Mouse (Mus musculus) lung, adult 2 months (tissue): ENCODE measurements around the gene Izumo1. TPM values are rescaled to one million over a fixed set of nuclear protein-coding genes. Genes with fewer than 3 reads are reported as not detected.

ENCODE experiments used
- DNase-seq: peaks from one replicate; pipeline ENCODE4 v3.0.0; 2022
- H3K4me1 ChIP-seq: fragments of 200-500 bp; 2 replicates; pipeline ENCODE4 v1.6.1; 2011; ENCODE audit warnings: low read length; ENCODE audit not compliant: control insufficient read depth, insufficient read depth
- H3K4me3 ChIP-seq: fragments of 200-500 bp; replicated peaks from 2 replicates; pipeline ENCODE3; 2011; ENCODE audit warnings: low read depth, mild to moderate bottlenecking, control low read depth, low read length; ENCODE audit errors: extremely low read depth
- CTCF ChIP-seq: fragments of 200-500 bp; IDR thresholded peaks from 2 replicates; pipeline ENCODE4 v1.5.1; 2011; ENCODE audit warnings: mild to moderate bottlenecking, low read length, control low read depth; ENCODE audit not compliant: insufficient read depth
- POLR2A ChIP-seq: fragments of 200-500 bp; IDR thresholded peaks from 2 replicates; pipeline ENCODE4 v1.6.1; 2011; ENCODE audit warnings: low read depth, mild to moderate bottlenecking, control low read depth, low read length, borderline replicate concordance; ENCODE audit errors: extremely low read depth
- WGBS: fragments of 180-500 bp; shearing (Covaris S2); methylation state at CpG from one replicate; pipeline ENCODE4 v1.1.7; 2018; 5-methylcytosine and 5-hydroxymethylcytosine counted together
- polyA plus RNA-seq: library from polyadenylated mRNA; depleted of rRNA; stranded (reverse); fragments of >200 nt; gene quantifications from 2 replicates; pipeline ENCODE4 v1.2.3, GENCODE M21; 2012; rRNA removed

Izumo1 gene
- polyA plus RNA-seq, 1 experiment: 1.7 TPM

DNA sequence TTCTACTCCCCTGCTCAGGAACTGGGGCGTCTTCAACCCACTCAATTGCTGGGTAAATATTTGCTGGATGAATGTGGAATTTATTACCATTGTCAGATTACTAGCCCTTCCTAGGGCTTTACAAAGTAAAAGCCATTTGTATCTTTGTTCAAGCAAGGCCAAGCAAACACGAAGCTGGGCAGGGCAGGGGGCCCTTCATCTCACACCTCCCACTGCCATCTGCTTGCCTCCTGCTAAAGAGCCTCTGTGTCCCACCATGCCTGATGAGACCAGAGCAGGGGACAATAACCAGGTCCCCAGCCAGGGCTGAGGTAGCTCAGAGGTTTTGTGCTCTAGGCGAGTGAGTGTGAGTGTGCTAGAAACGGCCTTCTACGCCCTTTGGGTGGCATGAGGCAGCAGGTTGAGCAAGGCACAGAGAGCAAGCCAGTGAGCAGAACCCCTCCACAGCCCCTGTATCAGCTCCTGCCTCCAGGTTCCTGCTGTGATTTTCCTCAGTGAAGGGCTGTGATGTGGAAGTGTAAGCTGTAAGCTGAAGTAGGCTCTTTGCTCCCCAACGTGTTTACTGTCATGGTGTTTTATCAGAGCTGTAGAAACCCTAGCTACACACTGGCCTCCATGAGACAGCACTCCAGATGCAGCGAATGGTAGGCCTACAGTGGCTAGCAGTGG, 56.1 kb downstream of the Izumo1 start:
- H3K4me1 ChIP-seq: peaks cover 24% of the 10 kb centered on the region
- DNase-seq: no peak
- no peak overlapping the region for H3K4me3 ChIP-seq
- TF ChIP-seq CTCF (no peak), POLR2A (no peak)
- WGBS: 66% methylated on average over 7 of the region's 7 CpGs

Other genes starting within 250 kb of the Izumo1 start
- 240 and 319 TPM in 2 replicates for gene Snrnp70, start 226.1 kb upstream of the Izumo1 start, polyA plus RNA-seq
- 0.23 and 2.3 TPM in 2 replicates for gene Kcna7, start 216.2 kb upstream of the Izumo1 start, polyA plus RNA-seq
- 4.6 and 4.8 TPM in 2 replicates for gene Ntf5, start 208.1 kb upstream of the Izumo1 start, polyA plus RNA-seq
- gene Lhb, start 201.0 kb upstream of the Izumo1 start, polyA plus RNA-seq: 26.5 and 33.4 TPM in 2 replicates
- 33.0 and 39.4 TPM in 2 replicates for gene Gys1, start 187.0 kb upstream of the Izumo1 start, polyA plus RNA-seq
- gene Ruvbl2, start 183.7 kb upstream of the Izumo1 start, polyA plus RNA-seq: 61.1 and 61.7 TPM in 2 replicates
- gene Ftl1, start 161.9 kb upstream of the Izumo1 start, polyA plus RNA-seq: 2,878 and 3,367 TPM in 2 replicates
- gene Bax, start 154.9 kb upstream of the Izumo1 start, polyA plus RNA-seq: 117 and 128 TPM in 2 replicates
- gene Tulp2, start 139.9 kb upstream of the Izumo1 start, polyA plus RNA-seq: 0.11 and 0.17 TPM in 2 replicates
- gene Gm45808, start 135.0 kb upstream of the Izumo1 start, polyA plus RNA-seq: not detected in 2 replicates
- 4.4 and 5.4 TPM in 2 replicates for gene Dhdh, start 133.0 kb upstream of the Izumo1 start, polyA plus RNA-seq
- gene Nucb1, start 111.4 kb upstream of the Izumo1 start, polyA plus RNA-seq: 420 and 430 TPM in 2 replicates
- 58.6 and 73.7 TPM in 2 replicates for gene Ppp1r15a, start 95.5 kb upstream of the Izumo1 start, polyA plus RNA-seq
- 11.8 and 13.1 TPM in 2 replicates for gene Plekha4, start 95.5 kb upstream of the Izumo1 start, polyA plus RNA-seq
- gene Hsd17b14, start 66.9 kb upstream of the Izumo1 start, polyA plus RNA-seq: 2.1 and 3.0 TPM in 2 replicates
- 44.2 TPM in 2 replicates for gene Bcat2, start 51.7 kb upstream of the Izumo1 start, polyA plus RNA-seq
- not detected in 2 replicates for gene Fgf21, start 6.3 kb upstream of the Izumo1 start, polyA plus RNA-seq
- gene Fut1, start 4.5 kb upstream of the Izumo1 start, polyA plus RNA-seq: 0.78 TPM in 1 of 2 replicates, not detected in the other
- gene Rasip1, start 5.7 kb downstream of the Izumo1 start, polyA plus RNA-seq: 139 and 181 TPM in 2 replicates
- 8.6 and 13.2 TPM in 2 replicates for gene Mamstr, start 18.2 kb downstream of the Izumo1 start, polyA plus RNA-seq
- gene Fut2, start 44.6 kb downstream of the Izumo1 start, polyA plus RNA-seq: 1.0 and 4.1 TPM in 2 replicates
- 5.5 and 7.7 TPM in 2 replicates for gene Ntn5, start 62.2 kb downstream of the Izumo1 start, polyA plus RNA-seq
- 3.7 and 4.5 TPM in 2 replicates for gene Sec1, start 72.6 kb downstream of the Izumo1 start, polyA plus RNA-seq
- gene Car11, start 78.0 kb downstream of the Izumo1 start, polyA plus RNA-seq: 5.1 and 6.2 TPM in 2 replicates
- 43.1 and 133 TPM in 2 replicates for gene Dbp, start 83.3 kb downstream of the Izumo1 start, polyA plus RNA-seq
- 1,119 and 1,194 TPM in 2 replicates for gene Rpl18, start 93.6 kb downstream of the Izumo1 start, polyA plus RNA-seq
- 59.7 and 62.4 TPM in 2 replicates for gene Sphk2, start 96.2 kb downstream of the Izumo1 start, polyA plus RNA-seq
- gene Fam83e, start 99.4 kb downstream of the Izumo1 start, polyA plus RNA-seq: 12.2 and 15.0 TPM in 2 replicates
- gene Spaca4, start 104.0 kb downstream of the Izumo1 start, polyA plus RNA-seq: not detected in 2 replicates
- 0.70 and 1.5 TPM in 2 replicates for gene Lmtk3, start 161.9 kb downstream of the Izumo1 start, polyA plus RNA-seq
- gene Sult2b1, start 162.9 kb downstream of the Izumo1 start, polyA plus RNA-seq: 5.5 and 19.3 TPM in 2 replicates
- gene Cyth2, start 192.8 kb downstream of the Izumo1 start, polyA plus RNA-seq: 42.6 and 57.7 TPM in 2 replicates
- 0.43 and 0.49 TPM in 2 replicates for gene Kcnj14, start 203.0 kb downstream of the Izumo1 start, polyA plus RNA-seq
- 7.9 and 11.8 TPM in 2 replicates for gene Grwd1, start 209.1 kb downstream of the Izumo1 start, polyA plus RNA-seq